ENCODE assay signal across 15 mouse cellular contexts in genomic region chr11:114898026-114898425, GRCm38 (mm10). TPM values are rescaled to one million over a fixed set of nuclear protein-coding genes. Genes with fewer than 3 reads are reported as not detected.
DNase-seq lines count a peak whose midpoint lies in the region; ATAC-seq and TF ChIP-seq lines count a peak whose summit lies in the region.
"Had no signal": no experiment of that assay in that cellular context is flagged by ENCODE, and none has a peak within 500 bp of the region (broad histone marks: within the 10 kb centered on the region; RNA-seq: fewer than 3 reads in every experiment).

No protein-coding gene starts in this region.

- H3K36me3 ChIP-seq in heart, adult 2 months (ENCODE audit: control insufficient read depth, insufficient read depth, low read length), result no peaks in the 10 kb centered on the region
- no peaks in the 10 kb centered on the region for H3K36me3 ChIP-seq in heart, embryonic 12.5 days
- H3K36me3 ChIP-seq in CH12.LX (replicated peaks in 1 of 2; ENCODE audit: control insufficient read depth in 1 of 2, insufficient read depth in 1 of 2, low read length in 1 of 2), result peaks cover 0 to 3% of the 10 kb centered on the region in 2 experiments
- H3K36me3 ChIP-seq: hindbrain, embryonic 10.5 days; lung, embryonic 15.5 days had no signal

- H3K4me2 ChIP-seq in heart, embryonic 12.5 days, result no peak overlapping the region
- H3K4me2 ChIP-seq in CH12.LX (ENCODE audit: insufficient read depth, low read depth, poor library complexity, severe bottlenecking), result no peak overlapping the region
- H3K4me2 ChIP-seq: lung, embryonic 15.5 days had no signal

- in situ Hi-C loops in CH12.LX (cut with MboI; ENCODE audit: low pct_ligation_motif_present, low pct_unique_long_range_greater_than_20kb, low sequenced_read_pairs), result no loop called here

- no peaks in the 10 kb centered on the region for H3K79me2 ChIP-seq in heart, adult 2 months (replicated peaks; ENCODE audit: control insufficient read depth, insufficient read depth, low read length)
- H3K79me2 ChIP-seq in CH12.LX (replicated peaks; ENCODE audit: control insufficient read depth, extremely low read depth, insufficient read depth, poor library complexity, severe bottlenecking), result no peaks in the 10 kb centered on the region

- dilution Hi-C loops in CH12.LX (cut with MboI; ENCODE audit: extremely low pct_ligation_motif_present, extremely low pct_unique_long_range_greater_than_20kb, low sequenced_read_pairs), result no loop called here

- no peak overlapping the region for H3K4me3 ChIP-seq in heart, adult 2 months
- no peak overlapping the region for H3K4me3 ChIP-seq in heart, embryonic 12.5 days
- H3K4me3 ChIP-seq in CH12.LX (replicated peaks in 1 of 3; ENCODE audit: low read depth in 2 of 3, low read length in 2 of 3, poor library complexity in 1 of 3), result no peak overlapping the region
- H3K4me3 ChIP-seq: hindbrain, embryonic 10.5 days; lung, embryonic 15.5 days had no signal

- intact Hi-C loops in heart, adult 2 months (cut with DNase I), result no loop called here

- no peaks in the 10 kb centered on the region for H3K4me1 ChIP-seq in heart, adult 2 months (ENCODE audit: control insufficient read depth, insufficient read depth, low read length)
- no peaks in the 10 kb centered on the region for H3K4me1 ChIP-seq in heart, embryonic 12.5 days (replicated peaks)
- peaks cover 11 to 22% of the 10 kb centered on the region in 2 experiments for H3K4me1 ChIP-seq in CH12.LX (ENCODE audit: control insufficient read depth in 1 of 2, insufficient read depth in 2 of 2)
- H3K4me1 ChIP-seq: lung, embryonic 15.5 days had no signal

- DNase-seq in heart, adult 2 months, result peak in 1 of 2 experiments; percentile 66
- peak; percentile 66 for DNase-seq in CH12.LX (ENCODE audit: extremely low read depth)
- no peak for DNase-seq in c-Kit-positive CD71-positive TER-119-positive erythroid progenitor cells, embryonic 14.5 days (ENCODE audit: low spot score)
- no peak for DNase-seq in frontal cortex, postnatal 10 days (ENCODE audit: low spot score in 2 of 2)
- DNase-seq in layer of hippocampus, postnatal 14 days (ENCODE audit: low spot score in 2 of 2), result no peak
- DNase-seq: cerebellum, adult 8-10 months; forebrain, postnatal 0 days; right cerebral cortex, postnatal 14 days; thymus, adult 18-20 months had no signal

- TF ChIP-seq RAD21 in CH12.LX (IDR thresholded peaks at IDR 0.05; ENCODE audit: low read depth, low read length), result no peak

- ATAC-seq in heart, embryonic 12.5 days (ENCODE audit: insufficient number of reproducible peaks, low FRiP score), result no peak
- ATAC-seq in granulocyte monocyte progenitor cell, adult 5-6 weeks (replicated peaks; ENCODE audit: poor library complexity, severe bottlenecking), result peak; percentile 94
- peak; percentile 92 for ATAC-seq in megakaryocyte, adult 5-6 weeks (ENCODE audit: poor library complexity, severe bottlenecking)
- ATAC-seq: forebrain, postnatal 0 days had no signal

- H3K27ac ChIP-seq in heart, adult 2 months, result peak overlapping the region; percentile 33; the same call in 1 of the 2 replicates
- no peak overlapping the region for H3K27ac ChIP-seq in heart, embryonic 12.5 days (ENCODE audit: poor library complexity, severe bottlenecking)
- no peak overlapping the region for H3K27ac ChIP-seq in CH12.LX (ENCODE audit: insufficient read depth, low read depth)
- H3K27ac ChIP-seq: hindbrain, embryonic 10.5 days; kidney, postnatal 0 days; lung, embryonic 15.5 days had no signal

- peak; percentile 39; the same call in 1 of the 2 replicates for TF ChIP-seq POLR2A in heart, adult 2 months (IDR thresholded peaks at IDR 0.05; ENCODE audit: insufficient read depth, low read depth, low read length)
- TF ChIP-seq POLR2A in CH12.LX (IDR thresholded peaks at IDR 0.05; ENCODE audit: low read depth, low read length), result no peak

- no peaks in the 10 kb centered on the region for H3K27me3 ChIP-seq in heart, adult 2 months (ENCODE audit: control insufficient read depth, insufficient read depth, low read length)
- H3K27me3 ChIP-seq in heart, embryonic 12.5 days (replicated peaks), result no peaks in the 10 kb centered on the region
- H3K27me3 ChIP-seq in CH12.LX (replicated peaks), result no peaks in the 10 kb centered on the region
- H3K27me3 ChIP-seq: lung, embryonic 15.5 days had no signal

- no peak for TF ChIP-seq CTCF in heart, adult 2 months (IDR thresholded peaks at IDR 0.05)
- no peak for TF ChIP-seq CTCF in CH12.LX (conservative IDR thresholded peaks at IDR 0.05 in 1 of 2, IDR thresholded peaks at IDR 0.05 in 1 of 2; ENCODE audit: low read depth in 2 of 2, low read length in 2 of 2)

- no peaks in the 10 kb centered on the region for H3K9me3 ChIP-seq in heart, embryonic 12.5 days (replicated peaks)
- H3K9me3 ChIP-seq in CH12.LX (replicated peaks; ENCODE audit: low read length), result peaks cover 5% of the 10 kb centered on the region
- H3K9me3 ChIP-seq: hindbrain, embryonic 10.5 days; lung, embryonic 15.5 days had no signal

- WGBS in heart, adult 2 months, result 33% methylated on average over 1 of the region's 1 CpGs
- 48% methylated on average over 1 of the region's 1 CpGs for WGBS in heart, embryonic 12.5 days

- no peak for TF ChIP-seq EP300 in heart, adult 2 months (IDR thresholded peaks at IDR 0.05; ENCODE audit: insufficient read depth, low read depth, low read length)
- no peak for TF ChIP-seq EP300 in CH12.LX (IDR thresholded peaks at IDR 0.05; ENCODE audit: low read length)

- H3K9ac ChIP-seq in heart, adult 2 months (ENCODE audit: low read depth, low read length), result no peak overlapping the region
- H3K9ac ChIP-seq in heart, embryonic 12.5 days, result no peak overlapping the region
- H3K9ac ChIP-seq in CH12.LX (ENCODE audit: insufficient read depth, low read depth), result no peak overlapping the region
- H3K9ac ChIP-seq: forebrain, postnatal 0 days; lung, embryonic 15.5 days had no signal

TF ChIP-seq in CH12.LX, 34 proteins besides CTCF, POLR2A, EP300 and RAD21 (continues in another document):
- TF ChIP-seq ETS1 (conservative IDR thresholded peaks at IDR 0.05; ENCODE audit: low read depth, low read length), result peak; percentile 56
- no peak for TF ChIP-seq ZNF384 (IDR thresholded peaks at IDR 0.05; ENCODE audit: low read depth, low read length)
- no peak for TF ChIP-seq E2F4 (IDR thresholded peaks at IDR 0.05; ENCODE audit: insufficient replicate concordance, low read depth, low read length)
- TF ChIP-seq BHLHE40 (IDR thresholded peaks at IDR 0.05; ENCODE audit: low read depth, low read length), result peak; percentile 74
- TF ChIP-seq ELF1 (IDR thresholded peaks at IDR 0.05; ENCODE audit: low read depth, low read length), result 0 out of 2 replicates have a peak, but pooled peaks have one; percentile 11
- TF ChIP-seq MYC (IDR thresholded peaks at IDR 0.05; ENCODE audit: low read depth, low read length), result no peak
- no peak for TF ChIP-seq NELFE (IDR thresholded peaks at IDR 0.05; ENCODE audit: low read depth, low read length)
- TF ChIP-seq JUN (IDR thresholded peaks at IDR 0.05; ENCODE audit: insufficient read depth, low read depth, low read length), result no peak
- TF ChIP-seq POLR2AphosphoS2 (IDR thresholded peaks at IDR 0.05; ENCODE audit: low read depth, low read length), result no peak
- TF ChIP-seq IRF4 (IDR thresholded peaks at IDR 0.05; ENCODE audit: low read depth, low read length), result 0 out of 2 replicates have a peak, but pooled peaks have one; percentile 13
- TF ChIP-seq CHD2 (IDR thresholded peaks at IDR 0.05; ENCODE audit: low read length), result no peak
- no peak for TF ChIP-seq TBP (conservative IDR thresholded peaks at IDR 0.05; ENCODE audit: low read depth, low read length)
- peak; percentile 74; the same call in 1 of the 2 replicates for TF ChIP-seq MAZ (IDR thresholded peaks at IDR 0.05; ENCODE audit: low read depth, low read length)
- TF ChIP-seq USF1 (IDR thresholded peaks at IDR 0.05; ENCODE audit: low read depth, low read length), result peak; percentile 55; the same call in 1 of the 2 replicates
- no peak for TF ChIP-seq CHD1 (IDR thresholded peaks at IDR 0.05; ENCODE audit: low read depth, low read length)

RNA-seq across cellular contexts. Expression of gene Cd300a, which starts 8.2 kb away (rescaled TPM):
- total RNA-seq in heart, adult 2 months (2021), result under 1 TPM; 0.77 to 0.89 TPM
- polyA plus RNA-seq in heart, adult 2 months (2012; rRNA removed), result 1.1 TPM in 2 replicates
- 0.40 and 0.41 TPM in 2 replicates for polyA plus RNA-seq in heart, embryonic 12.5 days (2016; fragmentation: Nextera tagmentation; extraction: Ambion mirVana)
- total RNA-seq in CH12.LX (2012; rRNA removed) (0.13 and 0.17 TPM in 2 replicates), CH12.LX (2014; rRNA removed) (0.18 and 0.32 TPM in 2 replicates)
- 1.0 TPM in 2 replicates for polyA plus RNA-seq in CH12.LX (2012; ENCODE audit: insufficient read length, low read depth)
- 11.4 and 12.6 TPM in 2 replicates for total RNA-seq in granulocyte monocyte progenitor cell, adult 5-6 weeks (2014; fragmentation: Nextera tagmentation)
- total RNA-seq in granulocyte monocyte progenitor cell, adult 5-6 weeks (2017), result 14.3 and 20.8 TPM in 2 replicates
- 38.1 and 38.5 TPM in 2 replicates for total RNA-seq in megakaryocyte, adult 5-6 weeks (2015)
- total RNA-seq in megakaryocyte, adult 5-6 weeks (2017), result 71.1 and 83.8 TPM in 2 replicates
- 1 to 10 TPM in 1 of 2 experiments, under 1 TPM in 1; 0.19 to 1.1 TPM for total RNA-seq in layer of hippocampus, postnatal 14 days (2021)

RNA-seq across cellular contexts. Expression of gene Cd300lb, which starts 36.2 kb away (rescaled TPM):
- total RNA-seq in heart, adult 2 months (2021), result under 1 TPM; 0.70 to 0.75 TPM
- polyA plus RNA-seq in heart, adult 2 months (2012; rRNA removed), result 0.61 and 0.70 TPM in 2 replicates
- polyA plus RNA-seq in heart, embryonic 12.5 days (2016; fragmentation: Nextera tagmentation; extraction: Ambion mirVana), result 0.89 and 0.98 TPM in 2 replicates
- not detected in 2 replicates for total RNA-seq in CH12.LX (2012; rRNA removed)
- not detected in 2 replicates for total RNA-seq in CH12.LX (2014; rRNA removed)
- polyA plus RNA-seq in CH12.LX (2012; ENCODE audit: insufficient read length, low read depth), result not detected in 2 replicates
- 24.4 and 25.9 TPM in 2 replicates for total RNA-seq in granulocyte monocyte progenitor cell, adult 5-6 weeks (2014; fragmentation: Nextera tagmentation)
- total RNA-seq in granulocyte monocyte progenitor cell, adult 5-6 weeks (2017), result 17.4 and 17.7 TPM in 2 replicates
- 107 TPM in 2 replicates for total RNA-seq in megakaryocyte, adult 5-6 weeks (2015)
- total RNA-seq in megakaryocyte, adult 5-6 weeks (2017), result 82.9 and 97.3 TPM in 2 replicates
- under 1 TPM in 1 of 2 experiments, not detected in 1; 0.12 TPM for total RNA-seq in layer of hippocampus, postnatal 14 days (2021)
- total RNA-seq: forebrain, postnatal 0 days had no signal
- polyA plus RNA-seq: forebrain, postnatal 0 days had no signal

RNA-seq across cellular contexts. Expression of gene Gprc5c, which starts 47.1 kb away (rescaled TPM):
- 1 to 10 TPM; 6.3 to 7.9 TPM for total RNA-seq in heart, adult 2 months (2021)
- 11.6 and 11.9 TPM in 2 replicates for polyA plus RNA-seq in heart, adult 2 months (2012; rRNA removed)
- 26.6 and 26.7 TPM in 2 replicates for polyA plus RNA-seq in heart, embryonic 12.5 days (2016; fragmentation: Nextera tagmentation; extraction: Ambion mirVana)
- total RNA-seq in CH12.LX (2012; rRNA removed) (not detected in 2 replicates), CH12.LX (2014; rRNA removed) (not detected in 2 replicates)
- not detected in 2 replicates for polyA plus RNA-seq in CH12.LX (2012; ENCODE audit: insufficient read length, low read depth)
- not detected in 2 replicates for total RNA-seq in granulocyte monocyte progenitor cell, adult 5-6 weeks (2014; fragmentation: Nextera tagmentation)
- not detected in 2 replicates for total RNA-seq in granulocyte monocyte progenitor cell, adult 5-6 weeks (2017)
- total RNA-seq in megakaryocyte, adult 5-6 weeks (2015), result 0.04 and 0.32 TPM in 2 replicates
- 0.37 and 0.89 TPM in 2 replicates for total RNA-seq in megakaryocyte, adult 5-6 weeks (2017)
- 1 to 10 TPM; 4.7 to 6.0 TPM for total RNA-seq in layer of hippocampus, postnatal 14 days (2021)

Comparison
In these comparisons a context has a peak if more than half of its experiments do, and no peak if none do; other contexts are left out.
1. RNA of gene Cd300a, which starts 8.2 kb away (total RNA-seq): 38.1 to 83.8 TPM in megakaryocyte, adult 5-6 weeks and 11.4 to 20.8 TPM in granulocyte monocyte progenitor cell, adult 5-6 weeks; 0.19 to 1.1 TPM in layer of hippocampus, postnatal 14 days, 0.77 to 0.89 TPM in heart, adult 2 months and 0.13 to 0.32 TPM in CH12.LX; every median in the first group is over 4 times any median in the second.
2. RNA of gene Cd300lb, which starts 36.2 kb away (total RNA-seq): 82.9 to 107 TPM in megakaryocyte, adult 5-6 weeks and 17.4 to 25.9 TPM in granulocyte monocyte progenitor cell, adult 5-6 weeks; 0.70 to 0.75 TPM in heart, adult 2 months, 0.12 TPM in layer of hippocampus, postnatal 14 days and not detected in CH12.LX; every median in the first group is over 10 times any median in the second.